Mouse (Mus musculus) intestine, embryonic 16.5 days (tissue): ENCODE data around the gene Acyp1. TPM values are rescaled to one million over a fixed set of nuclear protein-coding genes. Genes with fewer than 3 reads are reported as not detected.

Experiments
- ATAC-seq: fragments of 200-750 bp; cut with Nextera tagmentation; 2 replicates; pipeline ENCODE4 v1.8.0; 2017; ENCODE audit warnings: moderate TSS enrichment, moderate library complexity
- H3K27ac ChIP-seq: fragments of 300-500 bp; sonication (generic); 2 replicates; pipeline ENCODE4 v1.5.1; 2014; ENCODE audit warnings: mild to moderate bottlenecking, low read length
- H3K27me3 ChIP-seq: fragments of 300-500 bp; sonication (generic); replicated peaks from 2 replicates; pipeline ENCODE4 v1.6.1; 2014; ENCODE audit warnings: low read length, control low read depth, mixed read lengths; ENCODE audit not compliant: control insufficient read depth, insufficient read depth
- H3K36me3 ChIP-seq: fragments of 300-500 bp; sonication (generic); 2 replicates; pipeline ENCODE4 v1.6.1; 2014; ENCODE audit warnings: low read length, control low read depth; ENCODE audit not compliant: control insufficient read depth, insufficient read depth
- H3K4me1 ChIP-seq: fragments of 300-500 bp; sonication (generic); 2 replicates; pipeline ENCODE4 v1.6.1; 2014; ENCODE audit warnings: low read length, control low read depth, mixed read lengths; ENCODE audit not compliant: control insufficient read depth, insufficient read depth
- H3K4me2 ChIP-seq: fragments of 300-500 bp; sonication (generic); 2 replicates; pipeline ENCODE4 v1.6.1; 2014; ENCODE audit warnings: low read depth, low read length, control low read depth
- H3K4me3 ChIP-seq: fragments of 300-500 bp; sonication (generic); 2 replicates; pipeline ENCODE4 v1.5.1; 2014; ENCODE audit warnings: mild to moderate bottlenecking, low read length
- H3K9ac ChIP-seq: fragments of 300-500 bp; sonication (generic); 2 replicates; pipeline ENCODE4 v1.6.1; 2014; ENCODE audit warnings: low read depth, low read length
- H3K9me3 ChIP-seq: fragments of 300-500 bp; sonication (generic); 2 replicates; pipeline ENCODE4 v1.6.1; 2016; ENCODE audit warnings: low read length, control low read depth; ENCODE audit not compliant: control insufficient read depth
- WGBS: fragments of 180-500 bp; shearing (Covaris S2); extraction: QIAGEN DNeasy Blood & Tissue Kit; methylation state at CpG from one replicate; pipeline ENCODE4 v1.1.7; 2014; 5-methylcytosine and 5-hydroxymethylcytosine counted together
- polyA plus RNA-seq: library from polyadenylated mRNA; unstranded; fragments of >200 nt; fragmentation: Nextera tagmentation; extraction: Ambion mirVana; gene quantifications from 2 replicates; pipeline ENCODE4 v1.2.1, GENCODE M21; 2015

Gene Acyp1
- polyA plus RNA-seq, 1 experiment from 2014 or later: 52.3 TPM

GRCm38 (mm10) chr12:85264531-85264930 lies 23.7 kb downstream of the Acyp1 start:
- no peaks in the 10 kb centered on the region for H3K9me3 ChIP-seq
- no peak overlapping the region for H3K9ac ChIP-seq
- no peaks in the 10 kb centered on the region for H3K27me3 ChIP-seq
- no peak overlapping the region for H3K4me3 ChIP-seq
- H3K4me1 ChIP-seq: peaks cover 4% of the 10 kb centered on the region; the same call in 1 of the 2 replicates
- H3K27ac ChIP-seq: no peak overlapping the region
- H3K4me2 ChIP-seq: no peak overlapping the region
- 61% methylated on average over 8 of the region's 8 CpGs for WGBS
- no peaks in the 10 kb centered on the region for H3K36me3 ChIP-seq
- ATAC-seq: no peak

- 81% methylated on average over 5 of the region's 5 CpGs for WGBS
- ATAC-seq: 0 out of 2 replicates have a peak, but pooled peaks have one; percentile 5
- H3K4me2 ChIP-seq: no peak overlapping the region
- H3K9me3 ChIP-seq: no peaks in the 10 kb centered on the region
- peak overlapping the region; percentile 52; the same call in 1 of the 2 replicates for H3K27ac ChIP-seq
- H3K36me3 ChIP-seq: no peaks in the 10 kb centered on the region
- H3K4me1 ChIP-seq: peaks cover 4% of the 10 kb centered on the region; the same call in 1 of the 2 replicates
- no peaks in the 10 kb centered on the region for H3K27me3 ChIP-seq
- H3K4me3 ChIP-seq: no peak overlapping the region
- no peak overlapping the region for H3K9ac ChIP-seq
These were observed 25.0 kb downstream of the Acyp1 start for GRCm38 (mm10) chr12:85263190-85263589.

DNA sequence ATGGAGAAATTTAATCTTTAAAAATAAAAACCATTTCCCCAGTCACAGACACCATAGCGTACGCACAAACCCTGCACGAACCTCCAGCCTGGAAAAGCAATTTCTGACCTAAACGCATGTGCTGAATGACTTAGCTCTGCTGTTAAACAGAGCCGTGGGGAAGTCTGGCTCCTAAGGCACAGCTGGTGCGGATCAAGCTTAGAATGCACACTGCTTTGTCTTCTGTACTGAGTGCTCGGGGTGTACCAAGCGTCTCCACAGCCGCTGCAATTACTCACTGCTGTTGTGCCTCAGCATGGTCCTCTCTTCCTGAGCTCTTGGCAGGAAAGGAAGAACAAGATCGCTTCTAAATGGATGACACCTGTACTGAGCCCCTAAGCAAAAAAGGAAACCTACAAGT lies 25.7 kb downstream of the Acyp1 start:
- 0 out of 2 replicates have a peak overlapping the region, but pooled peaks have one; percentile 17 for H3K27ac ChIP-seq
- 43% methylated on average over 10 of the region's 10 CpGs for WGBS
- H3K27me3 ChIP-seq: no peaks in the 10 kb centered on the region
- peaks cover 4% of the 10 kb centered on the region; the same call in 1 of the 2 replicates for H3K4me1 ChIP-seq
- ATAC-seq: peak; percentile 80
- H3K4me2 ChIP-seq: no peak overlapping the region
- H3K9ac ChIP-seq: no peak overlapping the region
- H3K36me3 ChIP-seq: no peaks in the 10 kb centered on the region
- no peak overlapping the region for H3K4me3 ChIP-seq
- no peaks in the 10 kb centered on the region for H3K9me3 ChIP-seq

- Histone ChIP-seq H3K27me3 (no peaks in the 10 kb centered on the region), H3K4me1 (no peaks in the 10 kb centered on the region), H3K9me3 (no peaks in the 10 kb centered on the region), H3K27ac (0 out of 2 replicates have a peak overlapping the region, but pooled peaks have one; percentile 1), H3K4me2 (no peak overlapping the region), H3K36me3 (no peaks in the 10 kb centered on the region), H3K4me3 (no peak overlapping the region), H3K9ac (no peak overlapping the region)
- ATAC-seq: no peak
- WGBS: 80% methylated on average over 7 of the region's 7 CpGs
These were observed 31.1 kb downstream of the Acyp1 start for GRCm38 (mm10) chr12:85257008-85257639.

DNA sequence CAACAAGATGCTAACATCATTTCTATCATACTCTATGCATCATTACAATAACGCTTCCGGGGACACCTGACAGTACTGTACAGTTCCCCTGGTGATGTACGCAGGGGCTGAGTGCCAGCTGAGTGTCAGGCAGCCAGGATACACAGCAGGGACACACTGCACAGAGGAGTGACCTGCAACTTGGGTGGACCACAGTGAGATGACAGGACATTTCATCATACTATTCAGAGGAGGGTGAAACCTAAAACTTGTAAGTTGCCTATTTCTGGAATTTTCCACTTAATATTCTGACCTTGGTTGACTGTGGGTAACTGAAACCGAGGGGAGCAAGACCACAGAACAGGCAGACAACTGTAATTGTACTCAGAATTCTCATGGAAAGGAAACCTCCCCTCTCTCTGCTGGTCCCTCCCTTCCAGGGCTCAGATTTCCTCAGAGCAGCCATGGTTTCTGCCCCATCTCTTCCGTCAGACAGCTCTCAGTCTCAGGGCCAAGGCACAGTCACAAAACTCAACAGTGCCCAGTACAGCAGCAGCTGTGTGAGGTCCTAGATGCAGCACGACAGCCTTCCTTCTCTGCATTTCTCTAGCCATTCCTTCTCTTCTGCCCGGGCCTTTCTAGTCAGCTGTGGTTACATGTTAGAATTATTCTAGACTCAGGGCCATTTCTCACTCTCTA lies 32.0 kb downstream of the Acyp1 start:
- no peak overlapping the region for H3K4me2 ChIP-seq
- ATAC-seq: no peak
- H3K4me1 ChIP-seq: no peaks in the 10 kb centered on the region
- WGBS: 67% methylated on average over 7 of the region's 7 CpGs
- no peaks in the 10 kb centered on the region for H3K36me3 ChIP-seq
- H3K9me3 ChIP-seq: no peaks in the 10 kb centered on the region
- no peak overlapping the region for H3K27ac ChIP-seq
- H3K27me3 ChIP-seq: no peaks in the 10 kb centered on the region
- H3K9ac ChIP-seq: no peak overlapping the region
- H3K4me3 ChIP-seq: no peak overlapping the region

GRCm38 (mm10) chr12:85252083-85252482 lies 36.2 kb downstream of the Acyp1 start:
- Histone ChIP-seq H3K9me3 (no peaks in the 10 kb centered on the region), H3K4me1 (no peaks in the 10 kb centered on the region), H3K27ac (no peak overlapping the region), H3K36me3 (no peaks in the 10 kb centered on the region), H3K4me3 (no peak overlapping the region), H3K9ac (no peak overlapping the region), H3K4me2 (no peak overlapping the region), H3K27me3 (no peaks in the 10 kb centered on the region)
- 73% methylated on average over 3 of the region's 3 CpGs for WGBS
- ATAC-seq: no peak

DNA sequence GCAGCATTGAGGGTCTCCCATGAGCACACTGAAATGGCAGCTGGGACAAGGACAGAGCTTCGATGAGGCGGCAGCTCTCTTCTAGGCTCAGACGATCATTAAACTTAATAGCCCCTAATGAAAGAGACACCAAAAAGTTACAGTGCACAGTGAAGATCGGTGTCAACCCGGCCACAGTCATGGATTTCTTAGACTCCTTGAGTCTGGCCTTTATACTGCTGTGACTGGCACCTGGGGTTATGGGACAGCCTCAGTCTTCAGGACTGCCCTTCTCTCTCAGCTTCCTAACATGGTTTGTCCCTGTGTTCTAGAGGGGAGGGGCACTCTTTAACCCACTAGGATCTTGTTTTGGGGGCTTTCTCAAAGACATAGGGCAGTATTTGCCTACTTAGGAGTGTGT lies 50.7 kb downstream of the Acyp1 start:
- 80% methylated on average over 5 of the region's 5 CpGs for WGBS
- no peaks in the 10 kb centered on the region for H3K27me3 ChIP-seq
- no peak overlapping the region for H3K27ac ChIP-seq
- H3K4me2 ChIP-seq: no peak overlapping the region
- H3K9me3 ChIP-seq: no peaks in the 10 kb centered on the region
- H3K4me3 ChIP-seq: no peak overlapping the region
- H3K9ac ChIP-seq: no peak overlapping the region
- H3K36me3 ChIP-seq: no peaks in the 10 kb centered on the region
- H3K4me1 ChIP-seq: no peaks in the 10 kb centered on the region
- ATAC-seq: no peak

GRCm38 (mm10) chr12:85233376-85234358 lies 54.6 kb downstream of the Acyp1 start:
- WGBS: 79% methylated on average over 21 of the region's 21 CpGs
- H3K4me1 ChIP-seq: no peaks in the 10 kb centered on the region
- no peak overlapping the region for H3K4me3 ChIP-seq
- H3K36me3 ChIP-seq: no peaks in the 10 kb centered on the region
- no peak overlapping the region for H3K9ac ChIP-seq
- no peaks in the 10 kb centered on the region for H3K9me3 ChIP-seq
- ATAC-seq: no peak
- H3K4me2 ChIP-seq: no peak overlapping the region
- H3K27ac ChIP-seq: no peak overlapping the region
- no peaks in the 10 kb centered on the region for H3K27me3 ChIP-seq
